Mouse (Mus musculus) brain, embryonic 14.5 days (tissue): Measurements from ENCODE around the gene Sdk1.

Source experiments
- CTCF ChIP-seq: fragments of 200-500 bp; IDR thresholded peaks from 2 replicates; pipeline ENCODE4 v1.5.1; 2012; ENCODE audit warnings: inconsistent platforms, mild to moderate bottlenecking, moderate library complexity, borderline replicate concordance; ENCODE audit not compliant: insufficient read depth, insufficient read length; ENCODE audit errors: extremely low read depth
- POLR2A ChIP-seq: fragments of 200-500 bp; IDR thresholded peaks from 2 replicates; pipeline ENCODE4 v1.6.1; 2012; ENCODE audit warnings: mild to moderate bottlenecking, inconsistent platforms, borderline replicate concordance; ENCODE audit not compliant: poor library complexity, insufficient read depth, insufficient read length, severe bottlenecking; ENCODE audit errors: extremely low read depth

DNA sequence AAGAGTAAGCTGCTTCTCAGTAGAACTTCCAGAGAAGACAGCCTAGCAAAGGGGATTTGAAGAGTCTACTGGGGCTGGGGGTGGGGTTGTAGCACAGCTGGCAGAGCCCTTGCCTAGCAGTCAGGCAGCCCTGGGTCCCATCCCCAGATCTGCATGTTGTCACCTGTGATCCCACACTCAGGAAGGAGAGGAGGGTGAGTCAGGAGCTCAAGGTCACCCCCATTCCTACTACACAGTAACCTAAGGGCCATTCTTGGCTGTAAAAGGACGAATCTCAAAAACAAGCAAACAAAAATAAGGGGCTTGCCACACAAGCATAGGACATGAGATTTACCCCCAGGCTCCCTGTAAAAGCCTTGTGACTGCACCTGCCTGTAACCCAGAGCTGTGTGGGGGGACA, 435.1 kb downstream of the Sdk1 start:
- no peak for TF ChIP-seq CTCF
- TF ChIP-seq POLR2A: no peak
